Mouse (Mus musculus) liver, embryonic 16.5 days (tissue): ENCODE measurements around the gene Dynlrb2. TPM values are rescaled to one million over a fixed set of nuclear protein-coding genes. Genes with fewer than 3 reads are reported as not detected.

Experiments
- ATAC-seq: fragments of 200-750 bp; cut with Nextera tagmentation; 2 replicates; pipeline ENCODE4 v1.8.0; 2017; ENCODE audit warnings: low read depth, mild to moderate bottlenecking, moderate number of reproducible peaks, moderate library complexity
- H3K27ac ChIP-seq: fragments of 300-500 bp; sonication (generic); 2 replicates; pipeline ENCODE4 v1.5.1; 2014; ENCODE audit warnings: mild to moderate bottlenecking, low read length
- H3K27me3 ChIP-seq: fragments of 300-500 bp; sonication (generic); 2 replicates; pipeline ENCODE4 v1.6.1; 2014; ENCODE audit warnings: low read depth, low read length, mixed read lengths; ENCODE audit not compliant: control insufficient read depth, insufficient read depth
- H3K36me3 ChIP-seq: fragments of 300-500 bp; sonication (generic); 2 replicates; pipeline ENCODE4 v1.6.1; 2014; ENCODE audit warnings: mild to moderate bottlenecking; ENCODE audit not compliant: control insufficient read depth, insufficient read depth
- H3K4me1 ChIP-seq: fragments of 300-500 bp; sonication (generic); 2 replicates; pipeline ENCODE4 v1.6.1; 2014; ENCODE audit warnings: low read depth, low read length, mixed read lengths; ENCODE audit not compliant: control insufficient read depth
- H3K4me2 ChIP-seq: fragments of 300-500 bp; sonication (generic); 2 replicates; pipeline ENCODE4 v1.6.1; 2014; ENCODE audit warnings: low read depth, low read length, mixed read lengths
- H3K4me3 ChIP-seq: fragments of 300-500 bp; sonication (generic); 2 replicates; pipeline ENCODE4 v1.5.1; 2014; ENCODE audit warnings: low read depth, mild to moderate bottlenecking, low read length
- H3K9ac ChIP-seq: fragments of 300-500 bp; sonication (generic); 2 replicates; pipeline ENCODE4 v1.6.1; 2014; ENCODE audit warnings: low read depth, low read length
- H3K9me3 ChIP-seq: fragments of 300-500 bp; sonication (generic); replicated peaks from 2 replicates; pipeline ENCODE4 v1.6.1; 2016; ENCODE audit warnings: low read length; ENCODE audit not compliant: control insufficient read depth
- WGBS: fragments of 180-500 bp; shearing (Covaris S2); extraction: QIAGEN DNeasy Blood & Tissue Kit; methylation state at CpG from one replicate; pipeline ENCODE4 v1.1.7; 2014; ENCODE audit not compliant: insufficient replicate concordance; 5-methylcytosine and 5-hydroxymethylcytosine counted together
- polyA plus RNA-seq: library from polyadenylated mRNA; unstranded; fragments of >200 nt; fragmentation: Nextera tagmentation; extraction: Ambion mirVana; gene quantifications from 2 replicates; pipeline ENCODE4 v1.2.1, GENCODE M21; 2015

The Dynlrb2 gene
- polyA plus RNA-seq, 1 experiment from 2014 or later = not detected

- Histone ChIP-seq H3K4me2 (no peak overlapping the region), H3K27me3 (no peaks in the 10 kb centered on the region), H3K27ac (no peak overlapping the region), H3K4me1 (no peaks in the 10 kb centered on the region), H3K9me3 (no peaks in the 10 kb centered on the region), H3K4me3 (no peak overlapping the region), H3K9ac (no peak overlapping the region), H3K36me3 (no peaks in the 10 kb centered on the region)
- WGBS = 17% methylated on average over 2 of the region's 2 CpGs
- ATAC-seq = no peak
Measured at GRCm38 (mm10) chr8:116484087-116484486, 20.7 kb upstream of the Dynlrb2 start.

- Histone ChIP-seq H3K27me3 (no peaks in the 10 kb centered on the region), H3K4me3 (no peak overlapping the region), H3K4me2 (no peak overlapping the region), H3K27ac (no peak overlapping the region), H3K9ac (no peak overlapping the region), H3K9me3 (no peaks in the 10 kb centered on the region), H3K36me3 (no peaks in the 10 kb centered on the region), H3K4me1 (no peaks in the 10 kb centered on the region)
- no peak for ATAC-seq
- WGBS = 43% methylated on average over 2 of the region's 2 CpGs
Measured at GRCm38 (mm10) chr8:116488546-116488945, 16.2 kb upstream of the Dynlrb2 start.

GRCm38 (mm10) chr8:116500057-116500809, 4.5 kb upstream of the Dynlrb2 start:
- Histone ChIP-seq H3K27me3 (no peaks in the 10 kb centered on the region), H3K36me3 (no peaks in the 10 kb centered on the region), H3K4me2 (no peak overlapping the region), H3K9me3 (no peaks in the 10 kb centered on the region), H3K9ac (no peak overlapping the region), H3K27ac (no peak overlapping the region), H3K4me1 (no peaks in the 10 kb centered on the region), H3K4me3 (no peak overlapping the region)
- 51% methylated on average over 7 of the region's 7 CpGs for WGBS
- no peak for ATAC-seq

- 51% methylated on average over 5 of the region's 5 CpGs for WGBS
Measured at GRCm38 (mm10) chr8:116508721-116509120, 3.9 kb downstream of the Dynlrb2 start.

GRCm38 (mm10) chr8:116509247-116509646, 4.5 kb downstream of the Dynlrb2 start:
- no peak for ATAC-seq
- 33% methylated on average over 3 of the region's 3 CpGs for WGBS
- Histone ChIP-seq H3K4me3 (no peak overlapping the region), H3K27me3 (no peaks in the 10 kb centered on the region), H3K36me3 (no peaks in the 10 kb centered on the region), H3K4me2 (no peak overlapping the region), H3K27ac (no peak overlapping the region), H3K9ac (no peak overlapping the region), H3K4me1 (no peaks in the 10 kb centered on the region), H3K9me3 (no peaks in the 10 kb centered on the region)

More at GRCm38 (mm10) chr8:116508721-116509120, 3.9 kb downstream of the Dynlrb2 start:
- no peaks in the 10 kb centered on the region for H3K4me1 ChIP-seq
- H3K27ac ChIP-seq = no peak overlapping the region
- H3K4me3 ChIP-seq = no peak overlapping the region
- H3K9ac ChIP-seq = no peak overlapping the region
- H3K9me3 ChIP-seq = no peaks in the 10 kb centered on the region
- no peaks in the 10 kb centered on the region for H3K27me3 ChIP-seq
- no peak overlapping the region for H3K4me2 ChIP-seq
- ATAC-seq = no peak
- H3K36me3 ChIP-seq = no peaks in the 10 kb centered on the region

GRCm38 (mm10) chr8:116519676-116520075, 14.9 kb downstream of the Dynlrb2 start:
- no peak overlapping the region for H3K27ac ChIP-seq
- WGBS = 64% methylated on average over 5 of the region's 5 CpGs
- H3K9me3 ChIP-seq = peaks cover 7% of the 10 kb centered on the region
- no peak overlapping the region for H3K9ac ChIP-seq
- H3K4me3 ChIP-seq = no peak overlapping the region
- no peaks in the 10 kb centered on the region for H3K4me1 ChIP-seq
- H3K36me3 ChIP-seq = no peaks in the 10 kb centered on the region
- ATAC-seq = no peak
- no peaks in the 10 kb centered on the region for H3K27me3 ChIP-seq
- H3K4me2 ChIP-seq = no peak overlapping the region

GRCm38 (mm10) chr8:116521208-116521607, 16.4 kb downstream of the Dynlrb2 start:
- WGBS = 75% methylated on average over 4 of the region's 4 CpGs
- Histone ChIP-seq H3K4me2 (no peak overlapping the region), H3K9ac (no peak overlapping the region), H3K27ac (no peak overlapping the region), H3K36me3 (no peaks in the 10 kb centered on the region), H3K4me3 (no peak overlapping the region), H3K4me1 (no peaks in the 10 kb centered on the region), H3K9me3 (peaks cover 7% of the 10 kb centered on the region), H3K27me3 (no peaks in the 10 kb centered on the region)
- no peak for ATAC-seq

GRCm38 (mm10) chr8:116521641-116522040, 16.9 kb downstream of the Dynlrb2 start:
- Histone ChIP-seq H3K4me2 (no peak overlapping the region), H3K27me3 (no peaks in the 10 kb centered on the region), H3K4me1 (no peaks in the 10 kb centered on the region), H3K4me3 (no peak overlapping the region), H3K9ac (no peak overlapping the region), H3K27ac (no peak overlapping the region), H3K36me3 (no peaks in the 10 kb centered on the region), H3K9me3 (peaks cover 7% of the 10 kb centered on the region)
- no peak for ATAC-seq
- WGBS = 61% methylated on average over 3 of the region's 3 CpGs

- ATAC-seq = no peak
- Histone ChIP-seq H3K36me3 (no peaks in the 10 kb centered on the region), H3K27me3 (no peaks in the 10 kb centered on the region), H3K4me3 (no peak overlapping the region), H3K9me3 (peaks cover 2% of the 10 kb centered on the region; the same call in 1 of the 2 replicates), H3K4me1 (no peaks in the 10 kb centered on the region), H3K27ac (no peak overlapping the region), H3K4me2 (no peak overlapping the region), H3K9ac (no peak overlapping the region)
- WGBS = 64% methylated on average over 11 of the region's 11 CpGs
Measured at GRCm38 (mm10) chr8:116522104-116522767, 17.5 kb downstream of the Dynlrb2 start.
